Mouse (Mus musculus) c-Kit-positive CD71-negative TER-119-negative erythroid progenitor cells, embryonic 14.5 days (primary cell): Measurements from ENCODE around the gene Rgs12.

Experiments used
- DNase-seq: peaks from one replicate; pipeline ENCODE4 v3.0.0-alpha.2; 2013; ENCODE audit warnings: low read depth

Gene Rgs12

GRCm38 (mm10) chr5:34981734-34982133 is 32.5 kb downstream of the Rgs12 start:
- no peak for DNase-seq

- no peak for DNase-seq
These were observed 35.7 kb downstream of the Rgs12 start for GRCm38 (mm10) chr5:34984933-34985332.

DNA sequence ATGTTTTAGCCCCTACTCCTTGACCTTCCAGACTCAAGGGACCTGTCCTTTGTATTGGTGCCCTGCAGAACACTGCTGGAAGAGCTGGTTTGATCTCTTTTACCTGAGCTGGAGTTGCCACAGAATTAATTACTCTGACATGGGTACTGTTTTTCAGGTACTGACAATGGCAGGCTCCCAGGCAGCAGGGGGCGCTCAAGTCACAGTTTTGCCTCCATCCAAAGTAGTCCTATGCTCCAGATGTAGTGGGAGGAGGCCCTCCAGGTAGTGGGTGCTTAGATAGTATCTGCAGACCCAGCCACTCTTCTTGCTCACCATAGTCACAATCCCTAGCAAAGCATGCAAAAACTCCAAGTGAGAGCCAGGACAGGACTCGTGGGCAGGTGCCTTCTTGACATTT is 36.6 kb downstream of the Rgs12 start:
- peak; percentile 59 for DNase-seq

DNA sequence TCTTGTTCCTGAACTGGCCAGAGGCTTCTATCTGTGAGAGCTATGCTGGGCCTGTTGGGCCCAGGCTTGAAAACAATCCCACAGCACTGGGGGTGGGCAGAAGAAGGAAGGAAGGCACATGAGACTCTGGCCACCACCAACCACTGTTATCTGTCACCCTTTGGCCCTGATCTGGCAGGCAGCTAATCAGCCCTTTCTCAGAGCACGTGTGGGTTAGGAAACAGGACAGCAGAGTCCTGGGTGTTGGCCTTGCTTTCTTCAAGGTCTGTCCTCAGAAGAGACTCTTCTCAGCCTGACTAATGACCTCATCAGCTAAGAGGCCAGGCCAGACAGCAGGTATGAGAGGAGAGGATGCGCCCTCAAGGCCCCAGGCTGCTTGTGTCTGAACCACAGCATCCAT is 38.2 kb downstream of the Rgs12 start:
- no peak for DNase-seq

- no peak for DNase-seq
These were observed 39.4 kb downstream of the Rgs12 start for GRCm38 (mm10) chr5:34988690-34989089.

- no peak for DNase-seq
These were observed 40.1 kb downstream of the Rgs12 start for GRCm38 (mm10) chr5:34989321-34989772.

- no peak for DNase-seq
These were observed 49.5 kb downstream of the Rgs12 start for GRCm38 (mm10) chr5:34998754-34999153.

GRCm38 (mm10) chr5:34999281-34999680 is 50.0 kb downstream of the Rgs12 start:
- DNase-seq: no peak

DNA sequence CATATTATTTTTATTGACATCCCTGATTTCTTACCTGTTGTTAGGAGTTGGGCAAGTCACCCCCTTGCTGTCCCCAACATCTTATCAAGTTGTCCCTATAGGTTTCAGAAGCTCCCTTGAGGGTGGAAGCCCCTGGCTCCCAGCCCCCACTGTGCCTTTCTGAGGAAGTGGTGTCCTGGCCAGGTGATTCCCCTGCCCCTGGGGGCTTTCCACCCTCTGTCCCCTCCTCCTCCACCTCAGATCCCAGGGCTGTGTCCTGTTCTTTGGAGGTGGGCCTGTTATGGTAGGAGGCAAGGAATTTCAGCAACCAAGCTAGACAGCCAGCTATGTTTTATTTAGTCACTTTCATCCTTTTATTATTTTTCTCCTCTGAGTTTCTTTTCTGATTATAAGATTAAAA is 51.1 kb downstream of the Rgs12 start:
- DNase-seq: no peak

DNA sequence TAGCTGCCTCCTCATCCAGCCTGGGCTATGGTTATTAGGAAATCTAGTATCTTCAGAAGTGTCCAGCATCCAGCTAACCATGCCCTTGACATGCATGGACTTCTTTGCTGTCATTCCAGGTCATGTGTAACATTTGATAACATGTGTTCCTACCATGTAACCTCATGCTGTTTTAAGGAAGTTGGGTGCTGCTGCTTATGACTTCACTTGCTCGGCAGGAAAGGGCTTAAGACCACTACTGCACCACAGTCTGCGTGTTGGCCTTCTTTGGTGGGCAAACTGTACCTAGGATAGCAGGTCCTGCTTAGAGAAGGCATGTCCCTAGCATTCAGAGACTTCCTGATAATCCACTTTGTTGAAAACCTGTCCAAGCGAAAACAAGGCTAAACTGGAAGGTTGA is 51.9 kb downstream of the Rgs12 start:
- no peak for DNase-seq

DNA sequence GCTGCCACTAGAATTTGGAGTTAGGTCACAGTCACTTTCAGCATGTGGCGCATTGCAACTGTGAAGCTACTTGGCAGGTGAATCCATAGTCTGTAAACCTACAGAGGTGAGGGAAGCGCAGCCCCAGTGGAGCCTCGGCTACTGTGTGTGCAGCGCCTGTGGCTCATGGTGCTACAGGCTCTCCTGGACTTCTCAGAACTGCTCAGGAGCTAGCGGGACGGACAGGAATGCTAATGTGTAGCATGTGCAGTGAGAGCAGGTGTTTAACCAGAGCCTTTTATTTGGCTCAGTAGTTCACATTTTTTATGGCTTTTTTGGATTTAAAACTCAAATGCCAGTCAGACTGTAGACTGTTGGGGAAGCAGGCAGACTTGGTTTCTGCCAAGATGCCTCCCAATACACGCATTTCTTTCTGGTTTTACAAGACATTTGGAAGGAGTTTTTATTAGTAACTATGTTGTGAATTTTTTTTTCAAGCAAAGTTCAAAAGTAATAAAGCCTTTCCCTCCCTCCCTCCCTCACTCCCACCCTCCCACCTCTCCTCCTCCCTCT is 54.4 kb downstream of the Rgs12 start:
- DNase-seq: no peak

GRCm38 (mm10) chr5:35004769-35005168 is 55.5 kb downstream of the Rgs12 start:
- no peak for DNase-seq

DNA sequence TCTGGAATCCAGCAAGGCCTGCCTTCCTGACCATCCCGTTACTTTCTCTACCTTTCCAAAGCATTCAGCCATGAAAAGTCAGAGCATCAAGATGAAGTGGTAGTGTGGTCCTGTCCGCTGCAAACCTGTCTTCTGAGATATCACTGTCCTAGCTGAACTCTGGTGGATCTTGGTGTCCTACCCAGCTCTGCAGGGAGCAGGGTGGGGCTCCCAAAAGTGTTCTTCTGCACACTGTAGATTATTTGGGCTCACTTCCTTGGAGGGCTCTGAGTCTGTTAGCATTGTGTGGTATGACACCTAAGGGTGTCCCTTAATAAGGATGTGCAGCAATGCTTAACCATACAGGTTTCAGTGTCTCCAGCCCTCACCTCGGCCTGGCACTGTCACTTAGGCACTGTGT is 56.4 kb downstream of the Rgs12 start:
- DNase-seq: no peak

GRCm38 (mm10) chr5:35006599-35006998 is 57.4 kb downstream of the Rgs12 start:
- DNase-seq: no peak

GRCm38 (mm10) chr5:35009163-35009562 is 59.9 kb downstream of the Rgs12 start:
- DNase-seq: no peak

- DNase-seq: no peak
These were observed 61.4 kb downstream of the Rgs12 start for GRCm38 (mm10) chr5:35010656-35011055.

DNA sequence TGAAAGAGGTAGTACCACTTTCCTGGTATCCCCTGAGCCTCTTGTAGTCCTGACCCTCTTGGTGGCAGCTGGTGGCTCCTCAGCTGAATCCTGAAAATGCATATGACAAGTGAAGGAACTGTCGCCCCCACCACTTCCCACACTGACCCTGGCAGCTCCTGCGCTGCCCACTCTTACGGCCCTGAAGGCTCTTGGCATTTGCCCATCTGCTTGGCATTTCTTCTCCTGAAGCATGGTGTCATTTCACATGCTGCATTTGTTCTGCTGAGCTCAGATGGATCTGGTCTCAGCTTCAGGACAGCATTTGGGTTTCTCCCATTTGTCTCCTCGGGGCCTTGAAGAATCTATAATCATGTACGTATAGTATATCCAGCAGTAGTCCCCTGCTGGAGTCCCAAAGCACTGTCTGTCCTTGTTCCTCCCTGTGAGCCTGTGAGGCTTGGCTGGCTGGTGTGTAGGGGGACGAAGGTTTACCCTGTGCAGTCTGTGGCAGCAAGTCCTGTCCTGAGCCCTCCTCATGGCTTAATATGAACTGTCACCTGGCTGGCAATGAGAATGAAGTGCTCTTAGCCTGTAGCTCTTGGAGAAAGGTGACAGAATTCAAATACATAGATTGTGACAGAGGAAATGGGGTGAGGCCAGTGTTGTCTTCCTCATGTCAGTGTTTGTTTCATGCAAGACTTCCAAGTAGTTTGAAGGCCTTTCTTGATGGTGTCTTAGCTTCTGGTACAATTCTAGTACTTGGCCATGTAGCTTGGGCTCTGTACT is 62.1 kb downstream of the Rgs12 start:
- no peak for DNase-seq

DNA sequence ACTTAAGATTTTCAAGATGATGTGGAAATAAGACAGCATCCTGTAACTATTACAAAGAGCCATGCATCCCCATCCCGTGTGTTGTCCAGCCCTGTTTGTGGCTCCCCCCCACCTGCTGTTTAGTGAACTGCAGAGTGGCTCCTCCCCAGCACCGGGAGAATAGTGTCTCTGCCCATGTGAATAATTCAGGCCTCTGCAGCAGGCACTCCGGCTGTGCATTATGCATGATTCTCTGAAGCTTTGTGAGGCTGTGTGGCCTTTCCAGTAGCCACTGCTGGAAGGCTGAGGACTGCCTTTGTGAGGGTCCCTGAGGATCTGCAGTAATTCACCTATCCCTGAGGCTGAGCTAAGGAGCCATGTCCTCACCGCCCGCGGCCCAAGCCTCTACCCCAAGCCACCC is 64.8 kb downstream of the Rgs12 start:
- no peak for DNase-seq

DNA sequence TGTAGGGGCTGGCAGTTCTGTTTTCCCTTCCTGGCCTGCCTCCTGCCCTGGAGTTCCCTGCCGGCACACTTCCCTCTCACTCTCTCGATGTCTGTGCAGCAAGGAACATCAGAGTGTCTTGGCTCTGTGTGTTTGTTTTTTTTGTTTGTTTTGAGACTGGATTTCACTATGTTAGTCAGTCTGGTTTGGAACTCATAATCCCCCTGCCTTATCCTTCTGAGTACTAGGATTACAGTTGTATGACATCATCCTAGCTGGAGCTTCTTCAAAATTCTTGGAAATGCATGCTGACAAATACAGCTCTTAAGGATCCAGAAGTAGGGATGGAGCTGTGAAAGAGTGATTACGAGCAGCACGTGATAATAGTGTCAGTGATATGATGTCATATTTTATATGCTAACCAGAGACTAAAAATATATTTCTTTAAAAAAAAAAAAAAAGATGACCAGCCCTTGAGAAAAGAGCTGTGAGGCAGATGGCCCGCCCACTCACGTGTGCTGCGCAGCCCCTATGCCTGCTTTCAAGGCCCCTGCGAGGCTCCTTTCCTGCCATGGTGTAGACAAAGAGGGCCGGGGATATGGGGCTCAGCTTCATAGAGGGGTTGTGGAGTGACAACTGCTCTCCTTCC is 70.5 kb downstream of the Rgs12 start:
- no peak for DNase-seq

- no peak for DNase-seq
These were observed 71.4 kb downstream of the Rgs12 start for GRCm38 (mm10) chr5:35020410-35021241.

- DNase-seq: no peak
These were observed 75.7 kb downstream of the Rgs12 start for GRCm38 (mm10) chr5:35024975-35025374.

DNA sequence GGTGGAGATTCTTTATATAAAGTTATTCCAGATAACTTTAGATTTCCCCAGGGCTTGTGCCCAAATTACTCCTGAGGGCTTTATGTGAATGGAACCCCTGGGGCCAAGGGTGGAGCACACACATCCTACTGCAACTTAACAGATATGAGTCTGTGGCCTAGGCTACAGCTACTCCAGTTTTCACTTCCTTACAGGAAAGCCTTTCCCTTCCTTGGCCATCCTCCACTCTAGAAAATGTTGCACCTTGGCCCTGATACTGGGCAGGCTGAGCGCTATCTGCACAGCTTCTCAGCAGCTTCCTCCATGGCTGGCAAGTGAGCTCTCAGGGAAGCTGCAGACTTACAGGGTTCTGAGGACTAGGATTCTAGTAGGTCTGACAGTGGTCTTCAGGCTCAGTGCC is 80.1 kb downstream of the Rgs12 start:
- DNase-seq: no peak

DNA sequence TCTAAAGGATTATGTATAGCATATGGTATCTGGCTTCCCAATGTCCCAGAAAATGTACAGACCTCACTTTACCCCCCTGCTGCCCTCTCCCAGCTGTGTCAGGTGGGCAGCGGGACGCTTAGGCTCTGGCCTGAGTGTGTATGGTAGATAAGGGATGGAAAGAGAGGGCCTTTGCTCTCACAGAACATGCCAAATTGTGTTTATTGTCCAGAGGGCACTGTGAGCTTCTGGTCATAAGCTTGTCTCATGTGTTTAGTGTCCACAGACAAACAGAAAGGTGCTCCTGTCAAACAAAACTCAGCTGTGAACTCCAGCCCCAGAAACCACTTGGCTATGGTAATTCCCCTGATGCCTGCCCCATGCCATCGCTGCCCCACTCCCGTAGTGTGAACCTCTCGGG is 80.5 kb downstream of the Rgs12 start:
- DNase-seq: no peak
